Mouse (Mus musculus) hindbrain, embryonic 11.5 days (tissue): ENCODE data around the gene Kcng4. TPM values are rescaled to one million over a fixed set of nuclear protein-coding genes. Genes with fewer than 3 reads are reported as not detected.

Experiments
- ATAC-seq: fragments of 200-750 bp; cut with Nextera tagmentation; 2 replicates; pipeline ENCODE4 v1.8.0; 2017; ENCODE audit warnings: mild to moderate bottlenecking, moderate TSS enrichment, moderate library complexity; ENCODE audit not compliant: low FRiP score
- DNase-seq: peaks from one replicate; pipeline ENCODE4 v3.0.0-alpha.2; 2015; ENCODE audit warnings: low spot score
- H3K27ac ChIP-seq: fragments of 300-500 bp; sonication (generic); 2 replicates; pipeline ENCODE4 v1.5.1; 2014; ENCODE audit warnings: mild to moderate bottlenecking, low read depth, low read length
- H3K27me3 ChIP-seq: fragments of 300-500 bp; sonication (generic); 2 replicates; pipeline ENCODE4 v1.6.1; 2014; ENCODE audit warnings: mild to moderate bottlenecking, low read length, moderate library complexity, mixed read lengths; ENCODE audit not compliant: control insufficient read depth, insufficient read depth
- H3K36me3 ChIP-seq: fragments of 300-500 bp; sonication (generic); 2 replicates; pipeline ENCODE4 v1.6.1; 2014; ENCODE audit warnings: mild to moderate bottlenecking, low read length, moderate library complexity, mixed read lengths; ENCODE audit not compliant: control insufficient read depth, insufficient read depth
- H3K4me1 ChIP-seq: fragments of 300-500 bp; sonication (generic); replicated peaks from 2 replicates; pipeline ENCODE4 v1.6.1; 2014; ENCODE audit warnings: low read length, mixed read lengths; ENCODE audit not compliant: control insufficient read depth, insufficient read depth
- H3K4me2 ChIP-seq: fragments of 300-500 bp; sonication (generic); replicated peaks from 2 replicates; pipeline ENCODE4 v1.6.1; 2014; ENCODE audit warnings: mild to moderate bottlenecking, low read depth, low read length
- H3K4me3 ChIP-seq: fragments of 300-500 bp; sonication (generic); 2 replicates; pipeline ENCODE4 v1.5.1; 2014; ENCODE audit warnings: low read depth, low read length
- H3K9ac ChIP-seq: fragments of 300-500 bp; sonication (generic); 2 replicates; pipeline ENCODE4 v1.6.1; 2014; ENCODE audit warnings: low read depth, low read length
- H3K9me3 ChIP-seq: fragments of 300-500 bp; sonication (generic); 2 replicates; pipeline ENCODE4 v1.6.1; 2016; ENCODE audit warnings: low read length; ENCODE audit not compliant: control insufficient read depth
- WGBS: fragments of 180-500 bp; shearing (Covaris S2); extraction: QIAGEN DNeasy Blood & Tissue Kit; methylation state at CpG from one replicate; pipeline ENCODE4 v1.1.7; 2014; 5-methylcytosine and 5-hydroxymethylcytosine counted together
- polyA plus RNA-seq: library from polyadenylated mRNA; unstranded; fragments of >200 nt; fragmentation: Nextera tagmentation; extraction: Ambion mirVana; gene quantifications from 2 replicates; pipeline ENCODE4 v1.2.1, GENCODE M21; 2014

Gene Kcng4
- polyA plus RNA-seq, 1 experiment from 2014 or later = not detected

DNA sequence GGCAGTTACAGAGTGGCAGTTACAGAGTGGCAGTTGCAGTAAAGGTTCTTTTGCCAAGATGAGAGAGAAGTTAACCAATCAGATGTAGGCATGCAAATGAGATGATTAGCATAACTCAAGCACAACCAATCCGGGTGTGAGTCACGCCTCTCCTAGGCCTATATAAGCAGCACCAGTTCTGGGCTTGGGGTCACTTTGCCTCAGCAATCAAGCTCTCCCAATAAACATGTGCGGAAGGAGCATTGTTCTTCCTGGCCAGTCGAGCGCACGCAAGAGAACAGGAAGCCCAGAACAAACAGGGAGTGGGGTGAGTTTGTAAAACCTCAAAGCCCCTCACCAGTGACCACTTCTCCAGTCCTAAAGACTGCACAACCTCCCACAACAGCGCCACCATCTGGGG lies 11.4 kb upstream of the Kcng4 start:
- H3K9ac ChIP-seq = no peak overlapping the region
- H3K27me3 ChIP-seq = no peaks in the 10 kb centered on the region
- no peaks in the 10 kb centered on the region for H3K36me3 ChIP-seq
- no peak overlapping the region for H3K27ac ChIP-seq
- no peaks in the 10 kb centered on the region for H3K9me3 ChIP-seq
- H3K4me1 ChIP-seq = no peaks in the 10 kb centered on the region
- H3K4me2 ChIP-seq = no peak overlapping the region
- no peak for ATAC-seq
- no peak for DNase-seq
- H3K4me3 ChIP-seq = no peak overlapping the region
- 85% methylated on average over 7 of the region's 7 CpGs for WGBS

DNA sequence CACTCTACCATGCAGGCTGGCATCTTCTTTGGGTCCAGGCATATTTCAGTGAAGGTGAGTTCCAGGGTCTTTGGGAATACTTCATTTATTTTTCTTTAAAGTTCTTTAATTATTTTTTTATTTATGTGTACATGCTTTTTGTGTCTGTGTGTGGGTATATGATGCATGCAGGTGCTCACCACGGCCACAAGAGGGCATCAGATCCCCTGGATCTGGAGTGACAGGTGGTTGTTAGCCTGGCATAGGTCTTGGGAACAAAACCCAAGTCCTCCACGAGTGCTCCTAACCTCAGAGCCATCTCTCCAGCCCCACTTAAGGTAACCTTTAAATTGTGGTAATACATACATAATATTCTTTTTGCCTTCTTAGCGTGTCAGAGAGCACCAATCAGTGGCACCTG lies 10.7 kb upstream of the Kcng4 start:
- Histone ChIP-seq H3K4me1 (no peaks in the 10 kb centered on the region), H3K4me2 (no peak overlapping the region), H3K4me3 (no peak overlapping the region), H3K9ac (no peak overlapping the region), H3K36me3 (no peaks in the 10 kb centered on the region), H3K27ac (no peak overlapping the region), H3K27me3 (no peaks in the 10 kb centered on the region), H3K9me3 (no peaks in the 10 kb centered on the region)
- WGBS = 74% methylated on average over 3 of the region's 3 CpGs
- DNase-seq = no peak
- ATAC-seq = no peak

GRCm38 (mm10) chr8:119644981-119645597 lies 9.6 kb upstream of the Kcng4 start:
- peak; percentile 66; the same call in 1 of the 2 replicates for ATAC-seq
- H3K9ac ChIP-seq = no peak overlapping the region
- no peak overlapping the region for H3K4me2 ChIP-seq
- 61% methylated on average over 18 of the region's 18 CpGs for WGBS
- H3K4me3 ChIP-seq = no peak overlapping the region
- H3K9me3 ChIP-seq = no peaks in the 10 kb centered on the region
- DNase-seq = no peak
- no peaks in the 10 kb centered on the region for H3K27me3 ChIP-seq
- no peaks in the 10 kb centered on the region for H3K36me3 ChIP-seq
- no peaks in the 10 kb centered on the region for H3K4me1 ChIP-seq
- H3K27ac ChIP-seq = peak overlapping the region; percentile 67

DNA sequence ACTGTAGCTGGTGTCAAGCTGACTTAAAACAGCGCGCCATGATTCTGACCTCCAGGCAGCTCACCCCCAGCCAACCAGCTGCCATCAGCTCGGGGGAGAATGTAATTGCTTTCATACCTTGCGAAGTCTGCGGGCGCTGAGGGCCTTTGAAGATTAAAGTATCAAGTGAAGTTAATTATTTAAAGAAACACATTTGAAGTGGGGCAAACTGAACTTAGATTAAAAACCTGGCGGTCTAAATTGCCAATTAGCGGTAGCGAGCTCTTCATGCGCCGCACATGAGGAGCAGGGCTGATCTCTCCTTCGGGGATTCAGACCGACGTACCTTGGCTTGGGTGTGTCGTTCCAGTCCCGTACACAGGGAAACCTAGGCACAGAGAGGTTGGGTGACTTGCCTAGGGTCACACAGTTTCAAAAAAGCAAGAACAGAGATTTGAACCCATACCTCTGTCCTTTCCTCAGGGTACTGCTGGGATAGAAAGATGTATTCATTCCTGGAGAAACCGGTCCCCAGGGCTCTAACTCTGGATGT lies 9.0 kb upstream of the Kcng4 start:
- H3K9ac ChIP-seq = no peak overlapping the region
- DNase-seq = no peak
- no peaks in the 10 kb centered on the region for H3K36me3 ChIP-seq
- H3K27ac ChIP-seq = peak overlapping the region; percentile 67
- no peak overlapping the region for H3K4me2 ChIP-seq
- ATAC-seq = no peak
- no peak overlapping the region for H3K4me3 ChIP-seq
- no peaks in the 10 kb centered on the region for H3K4me1 ChIP-seq
- 84% methylated on average over 17 of the region's 17 CpGs for WGBS
- H3K9me3 ChIP-seq = no peaks in the 10 kb centered on the region
- no peaks in the 10 kb centered on the region for H3K27me3 ChIP-seq

- no peak overlapping the region for H3K9ac ChIP-seq
- ATAC-seq (no peak), DNase-seq (no peak)
- H3K27me3 ChIP-seq = no peaks in the 10 kb centered on the region
- no peaks in the 10 kb centered on the region for H3K4me1 ChIP-seq
- H3K27ac ChIP-seq = no peak overlapping the region
- H3K9me3 ChIP-seq = no peaks in the 10 kb centered on the region
- H3K4me3 ChIP-seq = no peak overlapping the region
- no peaks in the 10 kb centered on the region for H3K36me3 ChIP-seq
- H3K4me2 ChIP-seq = no peak overlapping the region
- WGBS = 100% methylated on average over 1 of the region's 1 CpGs
These were observed 7.5 kb upstream of the Kcng4 start for GRCm38 (mm10) chr8:119642960-119643359.

DNA sequence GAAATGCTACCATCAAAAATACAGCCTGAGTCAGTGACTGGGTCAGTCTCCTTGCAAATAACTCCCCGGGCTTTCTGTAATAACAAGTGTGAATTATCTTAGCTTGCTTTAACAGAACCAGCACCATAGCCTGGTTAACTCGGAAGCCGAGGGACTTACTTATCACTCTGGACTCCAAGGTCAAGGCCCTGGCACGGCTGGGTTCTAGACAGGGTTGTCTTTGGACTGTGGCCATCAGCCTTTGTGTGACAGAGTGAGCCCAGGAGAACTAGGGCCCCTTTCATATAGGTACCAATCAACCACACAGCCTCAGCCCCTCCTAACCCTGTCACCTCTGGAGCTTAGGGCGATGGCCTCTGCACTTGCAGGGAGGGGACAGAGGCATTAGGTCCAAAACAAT lies 5.6 kb upstream of the Kcng4 start:
- 83% methylated on average over 5 of the region's 5 CpGs for WGBS
- H3K4me2 ChIP-seq = no peak overlapping the region
- H3K27ac ChIP-seq = no peak overlapping the region
- H3K9ac ChIP-seq = no peak overlapping the region
- H3K9me3 ChIP-seq = no peaks in the 10 kb centered on the region
- H3K4me1 ChIP-seq = no peaks in the 10 kb centered on the region
- no peaks in the 10 kb centered on the region for H3K27me3 ChIP-seq
- DNase-seq = no peak
- no peaks in the 10 kb centered on the region for H3K36me3 ChIP-seq
- no peak for ATAC-seq
- H3K4me3 ChIP-seq = no peak overlapping the region

- no peak overlapping the region for H3K4me2 ChIP-seq
- H3K27me3 ChIP-seq = no peaks in the 10 kb centered on the region
- 80% methylated on average over 7 of the region's 7 CpGs for WGBS
- peaks cover 6% of the 10 kb centered on the region; the same call in 1 of the 2 replicates for H3K4me1 ChIP-seq
- ATAC-seq = no peak
- no peak overlapping the region for H3K4me3 ChIP-seq
- no peaks in the 10 kb centered on the region for H3K9me3 ChIP-seq
- no peak overlapping the region for H3K27ac ChIP-seq
- DNase-seq = no peak
- no peaks in the 10 kb centered on the region for H3K36me3 ChIP-seq
- H3K9ac ChIP-seq = no peak overlapping the region
These were observed 4.3 kb upstream of the Kcng4 start for GRCm38 (mm10) chr8:119639798-119640197.

- Histone ChIP-seq H3K9me3 (no peaks in the 10 kb centered on the region), H3K4me2 (no peak overlapping the region), H3K27me3 (no peaks in the 10 kb centered on the region), H3K4me1 (peaks cover 6% of the 10 kb centered on the region; the same call in 1 of the 2 replicates), H3K36me3 (no peaks in the 10 kb centered on the region), H3K4me3 (no peak overlapping the region), H3K9ac (no peak overlapping the region), H3K27ac (no peak overlapping the region)
- DNase-seq = no peak
- ATAC-seq = no peak
- 87% methylated on average over 6 of the region's 6 CpGs for WGBS
These were observed 2.8 kb upstream of the Kcng4 start for GRCm38 (mm10) chr8:119638261-119638660.

GRCm38 (mm10) chr8:119637381-119637780 lies 1.9 kb upstream of the Kcng4 start:
- no peak overlapping the region for H3K4me2 ChIP-seq
- ATAC-seq = no peak
- 91% methylated on average over 4 of the region's 4 CpGs for WGBS

More at GRCm38 (mm10) chr8:119637381-119637780, 1.9 kb upstream of the Kcng4 start:
- no peaks in the 10 kb centered on the region for H3K27me3 ChIP-seq
- H3K4me1 ChIP-seq = peaks cover 6% of the 10 kb centered on the region; the same call in 1 of the 2 replicates
- H3K9me3 ChIP-seq = no peaks in the 10 kb centered on the region
- no peak for DNase-seq
- no peak overlapping the region for H3K27ac ChIP-seq
- H3K4me3 ChIP-seq = no peak overlapping the region
- H3K9ac ChIP-seq = no peak overlapping the region
- H3K36me3 ChIP-seq = no peaks in the 10 kb centered on the region
